Mouse (Mus musculus): Measurements from ENCODE around the gene Cfap299. TPM values are rescaled to one million over a fixed set of nuclear protein-coding genes. Genes with fewer than 3 reads are reported as not detected.

The Cfap299 gene
- polyA plus RNA-seq, 1 experiment: not detected

DNA sequence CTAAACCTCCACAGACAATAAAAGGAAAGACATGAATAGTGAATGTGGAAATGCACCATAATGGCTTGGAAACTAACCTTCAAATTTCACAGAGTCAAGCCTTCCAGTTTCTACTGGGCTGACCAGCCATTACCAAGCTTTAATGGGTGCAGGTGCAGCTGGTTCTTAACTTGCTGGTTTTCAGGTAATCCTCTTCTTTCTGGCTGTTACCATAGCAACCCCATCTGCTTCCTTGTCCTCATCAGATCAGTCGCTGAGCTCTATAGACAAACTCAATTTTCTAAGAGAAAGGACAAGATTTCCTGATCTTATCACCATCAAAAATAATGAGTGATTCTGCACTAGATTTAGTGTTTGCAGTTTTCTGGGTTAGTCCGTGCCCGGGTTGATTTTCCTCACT is 287.8 kb downstream of the Cfap299 start:
- Histone ChIP-seq H3K4me3 (ENCODE audit: insufficient read depth, low read depth, low read length) (no peak overlapping the region), H3K4me1 (ENCODE audit: control insufficient read depth, insufficient read depth, low read length) (no peaks in the 10 kb centered on the region), H3K27ac (ENCODE audit: insufficient read depth, low read depth, low read length) (no peak overlapping the region)
- 58% methylated on average over 3 of the region's 3 CpGs for WGBS
- TF ChIP-seq POLR2A (IDR thresholded peaks at IDR 0.05; ENCODE audit: insufficient read depth, low read depth, low read length): no peak
- TF ChIP-seq CTCF (IDR thresholded peaks at IDR 0.05; ENCODE audit: insufficient read depth, low read depth, low read length): no peak

DNA sequence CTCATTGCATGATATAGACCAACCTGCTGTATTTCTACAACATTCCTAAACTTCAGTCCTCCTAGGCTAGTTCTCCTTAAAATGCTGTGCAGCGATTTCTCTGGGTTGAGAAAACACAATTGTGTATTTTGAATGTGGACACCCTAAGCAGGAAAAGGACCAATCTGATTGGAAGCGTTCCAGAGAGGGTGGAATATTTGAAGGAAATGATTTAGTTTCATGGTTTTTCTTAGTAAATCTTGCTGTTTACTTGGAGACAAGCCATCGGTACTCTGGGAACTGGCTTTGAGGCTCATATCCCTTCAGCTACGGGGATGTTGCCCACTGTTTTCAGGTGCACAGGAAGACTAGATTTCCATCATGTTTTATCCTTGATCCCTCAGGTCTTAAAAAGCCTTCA is 288.3 kb downstream of the Cfap299 start:
- no peaks in the 10 kb centered on the region for H3K4me1 ChIP-seq (ENCODE audit: control insufficient read depth, insufficient read depth, low read length)
- H3K27ac ChIP-seq (ENCODE audit: insufficient read depth, low read depth, low read length): no peak overlapping the region
- TF ChIP-seq CTCF (IDR thresholded peaks at IDR 0.05; ENCODE audit: insufficient read depth, low read depth, low read length): no peak
- 58% methylated on average over 4 of the region's 4 CpGs for WGBS
- no peak overlapping the region for H3K4me3 ChIP-seq (ENCODE audit: insufficient read depth, low read depth, low read length)

DNA sequence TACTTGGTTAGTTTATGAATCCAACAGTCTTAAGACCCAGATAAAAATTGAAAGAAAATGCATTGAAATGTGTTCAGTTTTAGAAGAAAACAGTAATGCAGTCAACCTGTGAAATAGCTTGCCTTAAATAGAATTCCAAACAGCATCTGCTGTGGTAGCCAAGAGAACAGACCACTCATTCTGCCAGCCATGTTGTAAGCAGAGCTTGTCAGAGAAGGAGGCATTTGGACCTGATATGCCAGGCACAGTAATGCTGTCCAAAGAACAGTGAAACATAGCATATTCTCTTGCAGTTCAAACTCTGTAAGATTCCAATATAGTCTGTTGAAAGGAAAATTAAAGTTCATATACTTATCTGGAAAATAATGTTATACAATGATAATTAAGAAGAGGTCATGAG is 321.2 kb downstream of the Cfap299 start:
- Histone ChIP-seq H3K4me3 (ENCODE audit: insufficient read depth, low read depth, low read length) (no peak overlapping the region), H3K27ac (ENCODE audit: insufficient read depth, low read depth, low read length) (no peak overlapping the region), H3K4me1 (ENCODE audit: control insufficient read depth, insufficient read depth, low read length) (no peaks in the 10 kb centered on the region)
- TF ChIP-seq CTCF (IDR thresholded peaks at IDR 0.05; ENCODE audit: insufficient read depth, low read depth, low read length) (no peak), POLR2A (IDR thresholded peaks at IDR 0.05; ENCODE audit: insufficient read depth, low read depth, low read length) (no peak)

DNA sequence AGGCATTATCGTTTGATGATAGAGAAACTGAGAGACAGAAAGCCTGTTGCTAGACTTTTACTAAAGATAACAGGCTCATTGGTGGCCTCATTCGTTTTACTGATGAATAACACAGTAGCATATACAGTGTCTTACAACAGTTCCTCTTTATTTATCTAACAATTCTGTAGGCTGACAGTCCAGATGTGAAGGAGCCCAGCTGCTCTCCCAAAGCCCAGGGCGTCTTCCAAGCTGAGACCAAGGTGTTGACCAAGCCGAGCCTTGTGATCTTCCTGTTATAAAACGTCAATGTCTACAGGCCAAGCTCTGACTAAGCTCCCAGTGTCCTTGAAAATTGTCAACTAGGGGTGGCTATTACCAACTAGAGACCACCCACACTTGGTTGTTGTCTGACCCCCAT is 321.9 kb downstream of the Cfap299 start:
- Histone ChIP-seq H3K4me1 (ENCODE audit: control insufficient read depth, insufficient read depth, low read length) (no peaks in the 10 kb centered on the region), H3K4me3 (ENCODE audit: insufficient read depth, low read depth, low read length) (no peak overlapping the region), H3K27ac (ENCODE audit: insufficient read depth, low read depth, low read length) (no peak overlapping the region)
- WGBS: 92% methylated on average over 5 of the region's 5 CpGs
- TF ChIP-seq POLR2A (IDR thresholded peaks at IDR 0.05; ENCODE audit: insufficient read depth, low read depth, low read length) (no peak), CTCF (IDR thresholded peaks at IDR 0.05; ENCODE audit: insufficient read depth, low read depth, low read length) (no peak)

DNA sequence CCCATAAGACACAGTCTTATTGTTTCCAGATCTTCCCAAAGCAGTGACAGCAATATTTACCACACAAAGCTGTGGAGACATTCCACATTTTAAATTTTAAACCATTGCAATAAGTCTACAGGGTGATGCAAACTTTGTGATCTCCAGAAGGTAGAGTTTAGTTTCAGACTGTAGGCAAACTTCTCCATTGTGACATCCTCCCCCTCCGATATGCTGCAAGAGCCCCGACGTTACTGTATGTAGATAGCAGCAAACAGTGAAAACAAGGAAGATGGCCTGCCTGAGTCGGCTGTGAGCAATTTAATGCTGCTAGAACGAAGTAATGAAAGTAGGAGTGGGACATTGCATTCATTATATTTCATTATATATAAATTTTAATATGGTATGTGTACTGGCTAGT is 359.1 kb downstream of the Cfap299 start:
- Histone ChIP-seq H3K4me3 (ENCODE audit: insufficient read depth, low read depth, low read length) (no peak overlapping the region), H3K4me1 (ENCODE audit: control insufficient read depth, insufficient read depth, low read length) (no peaks in the 10 kb centered on the region), H3K27ac (ENCODE audit: insufficient read depth, low read depth, low read length) (no peak overlapping the region)
- 93% methylated on average over 5 of the region's 5 CpGs for WGBS
- TF ChIP-seq CTCF (IDR thresholded peaks at IDR 0.05; ENCODE audit: insufficient read depth, low read depth, low read length): no peak
- TF ChIP-seq POLR2A (IDR thresholded peaks at IDR 0.05; ENCODE audit: insufficient read depth, low read depth, low read length): no peak

DNA sequence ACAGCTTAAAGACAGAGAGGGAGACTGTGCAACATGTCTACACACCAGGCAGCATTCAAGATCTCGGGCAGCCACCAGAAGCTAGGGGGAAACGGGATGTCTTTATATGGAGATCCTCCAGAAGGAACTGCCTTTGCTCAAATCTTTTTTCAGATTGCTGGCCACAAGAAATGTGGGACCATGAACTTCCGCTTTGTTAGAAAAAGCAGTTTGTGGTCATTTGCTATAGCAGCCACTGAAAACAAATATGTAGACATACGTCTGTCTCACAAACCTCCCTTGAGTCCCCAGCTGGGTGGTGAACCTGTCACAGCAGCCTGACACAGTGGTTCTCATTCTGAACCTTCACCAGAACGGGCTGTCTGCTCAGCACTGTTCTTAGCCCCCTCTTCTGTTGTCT is 363.0 kb downstream of the Cfap299 start:
- Histone ChIP-seq H3K27ac (ENCODE audit: insufficient read depth, low read depth, low read length) (no peak overlapping the region), H3K4me1 (ENCODE audit: control insufficient read depth, insufficient read depth, low read length) (no peaks in the 10 kb centered on the region), H3K4me3 (ENCODE audit: insufficient read depth, low read depth, low read length) (no peak overlapping the region)
- TF ChIP-seq POLR2A (IDR thresholded peaks at IDR 0.05; ENCODE audit: insufficient read depth, low read depth, low read length): no peak
- WGBS: 79% methylated on average over 5 of the region's 5 CpGs

DNA sequence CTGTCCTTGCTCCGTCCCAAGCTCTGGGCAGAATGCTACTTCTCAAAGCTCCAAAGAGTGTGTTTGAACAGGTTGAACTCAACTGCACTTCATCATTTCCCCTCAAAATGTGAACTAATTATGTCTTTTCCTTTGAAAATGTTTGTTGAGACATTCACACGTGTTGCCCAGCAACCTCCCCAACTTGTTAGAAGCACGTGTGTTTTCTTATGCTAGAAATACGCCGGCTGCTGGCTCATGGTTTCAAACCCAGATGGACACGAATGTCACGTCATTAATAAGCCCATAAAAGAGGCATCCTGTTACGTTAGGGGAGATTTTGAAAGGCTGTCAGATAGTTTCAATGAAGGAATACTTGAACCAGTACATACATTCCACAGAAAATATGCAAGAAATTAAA is 367.2 kb downstream of the Cfap299 start:
- TF ChIP-seq POLR2A (IDR thresholded peaks at IDR 0.05; ENCODE audit: insufficient read depth, low read depth, low read length) (no peak), CTCF (IDR thresholded peaks at IDR 0.05; ENCODE audit: insufficient read depth, low read depth, low read length) (no peak)
- WGBS: 67% methylated on average over 8 of the region's 8 CpGs
- no peaks in the 10 kb centered on the region for H3K4me1 ChIP-seq (ENCODE audit: control insufficient read depth, insufficient read depth, low read length)

DNA sequence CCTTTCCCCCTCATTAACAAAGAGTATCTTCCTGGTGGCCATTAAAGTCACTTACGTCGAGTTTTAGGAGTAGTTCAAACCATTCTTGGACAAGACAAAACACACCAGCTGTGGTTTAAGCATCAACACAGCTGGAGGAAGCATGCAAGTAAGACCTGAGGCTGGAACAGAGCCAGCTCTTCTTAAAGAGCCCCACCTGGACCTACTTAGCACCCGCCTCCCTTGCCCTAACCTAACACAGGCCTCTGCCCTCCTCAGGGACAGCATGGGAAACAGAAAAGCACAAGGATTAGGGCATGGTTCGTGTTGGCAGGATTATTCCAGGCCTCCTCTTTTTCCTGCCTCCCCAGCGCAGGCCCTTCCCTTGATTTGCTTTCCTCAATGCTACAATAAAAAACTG is 374.9 kb downstream of the Cfap299 start:
- Histone ChIP-seq H3K4me1 (ENCODE audit: control insufficient read depth, insufficient read depth, low read length) (peaks cover 6% of the 10 kb centered on the region), H3K4me3 (ENCODE audit: insufficient read depth, low read depth, low read length) (no peak overlapping the region), H3K27ac (ENCODE audit: insufficient read depth, low read depth, low read length) (no peak overlapping the region)
- TF ChIP-seq POLR2A (IDR thresholded peaks at IDR 0.05; ENCODE audit: insufficient read depth, low read depth, low read length) (no peak), CTCF (IDR thresholded peaks at IDR 0.05; ENCODE audit: insufficient read depth, low read depth, low read length) (no peak)
- 79% methylated on average over 5 of the region's 5 CpGs for WGBS

More for the DNA sequence above, 367.2 kb downstream of the Cfap299 start:
- Histone ChIP-seq H3K27ac (ENCODE audit: insufficient read depth, low read depth, low read length) (no peak overlapping the region), H3K4me3 (ENCODE audit: insufficient read depth, low read depth, low read length) (no peak overlapping the region)

DNA sequence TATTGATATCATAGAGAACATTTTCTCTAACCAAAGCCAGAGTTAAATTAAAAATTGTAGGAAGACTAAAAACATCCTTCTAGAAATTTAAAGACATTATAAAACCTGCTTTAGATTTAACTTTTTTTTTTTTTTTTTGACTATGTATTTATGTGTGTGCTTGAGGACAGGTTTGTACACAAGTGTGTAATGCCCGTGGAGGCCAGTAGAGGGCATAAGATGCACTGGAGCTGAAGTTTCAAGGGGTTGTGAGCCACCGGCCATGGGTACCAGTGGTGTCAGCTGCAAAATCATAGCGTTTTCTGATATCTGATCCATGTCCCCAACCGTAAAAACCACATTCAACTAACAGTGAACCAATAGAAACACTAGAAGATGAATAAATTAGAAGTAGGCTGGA is 377.5 kb downstream of the Cfap299 start:
- WGBS: 86% methylated on average over 4 of the region's 4 CpGs
- Histone ChIP-seq H3K27ac (ENCODE audit: insufficient read depth, low read depth, low read length) (no peak overlapping the region), H3K4me1 (ENCODE audit: control insufficient read depth, insufficient read depth, low read length) (peaks cover 6% of the 10 kb centered on the region), H3K4me3 (ENCODE audit: insufficient read depth, low read depth, low read length) (no peak overlapping the region)
- no peak for TF ChIP-seq CTCF (IDR thresholded peaks at IDR 0.05; ENCODE audit: insufficient read depth, low read depth, low read length)
- no peak for TF ChIP-seq POLR2A (IDR thresholded peaks at IDR 0.05; ENCODE audit: insufficient read depth, low read depth, low read length)

DNA sequence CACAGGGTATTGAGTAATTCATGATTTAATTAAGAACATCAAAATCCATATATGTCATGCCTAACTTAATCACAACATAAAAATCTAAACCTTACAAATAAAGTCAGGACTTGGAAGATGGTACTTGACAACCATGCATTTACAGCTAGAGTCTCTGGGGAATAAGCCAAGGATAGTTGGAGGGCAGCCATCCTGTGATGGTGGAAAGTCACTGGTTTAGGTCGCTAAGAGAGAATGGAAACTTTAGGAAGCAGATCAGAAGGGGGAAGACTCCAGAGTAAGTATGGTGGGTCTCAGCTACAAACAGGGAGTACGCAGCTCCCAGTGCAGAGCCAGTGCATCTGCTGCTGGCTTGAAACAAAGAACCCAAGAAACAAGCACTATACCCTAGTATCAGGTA is 386.3 kb downstream of the Cfap299 start:
- no peak overlapping the region for H3K4me3 ChIP-seq (ENCODE audit: insufficient read depth, low read depth, low read length)
- TF ChIP-seq POLR2A (IDR thresholded peaks at IDR 0.05; ENCODE audit: insufficient read depth, low read depth, low read length) (no peak), CTCF (IDR thresholded peaks at IDR 0.05; ENCODE audit: insufficient read depth, low read depth, low read length) (no peak)
- no peak overlapping the region for H3K27ac ChIP-seq (ENCODE audit: insufficient read depth, low read depth, low read length)
- no peaks in the 10 kb centered on the region for H3K4me1 ChIP-seq (ENCODE audit: control insufficient read depth, insufficient read depth, low read length)
- WGBS: 50% methylated on average over 2 of the region's 2 CpGs

Data from olfactory bulb, adult 2 months (tissue).